Mouse (Mus musculus) retina, adult 2 months (tissue): ENCODE data around the gene Slco2a1.

ENCODE experiments used
- DNase-seq: peaks from one replicate; pipeline ENCODE4 v3.0.0-alpha.2; 2012; ENCODE audit warnings: low read depth, low spot score

Gene Slco2a1

DNA sequence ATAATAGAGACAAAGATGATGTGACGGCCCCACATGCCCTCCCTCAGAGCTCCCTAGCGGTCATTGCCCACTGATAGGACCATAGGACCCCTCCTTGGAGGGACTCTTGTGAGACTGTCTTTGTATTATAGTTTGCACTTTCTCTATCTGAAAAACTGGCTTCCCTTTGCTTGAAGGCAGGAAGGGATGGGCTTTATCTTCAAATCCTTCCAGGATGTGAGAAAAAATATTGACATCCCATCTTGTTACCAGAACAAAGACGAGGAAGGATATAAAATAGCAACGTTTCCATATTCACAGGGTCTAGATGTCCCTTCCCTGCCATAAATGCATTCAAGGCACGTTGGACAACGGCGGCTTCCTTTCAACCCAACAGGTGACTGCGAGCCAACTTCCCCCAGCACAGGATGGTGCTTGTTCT lies 48.5 kb downstream of the Slco2a1 start:
- DNase-seq, result no peak

DNA sequence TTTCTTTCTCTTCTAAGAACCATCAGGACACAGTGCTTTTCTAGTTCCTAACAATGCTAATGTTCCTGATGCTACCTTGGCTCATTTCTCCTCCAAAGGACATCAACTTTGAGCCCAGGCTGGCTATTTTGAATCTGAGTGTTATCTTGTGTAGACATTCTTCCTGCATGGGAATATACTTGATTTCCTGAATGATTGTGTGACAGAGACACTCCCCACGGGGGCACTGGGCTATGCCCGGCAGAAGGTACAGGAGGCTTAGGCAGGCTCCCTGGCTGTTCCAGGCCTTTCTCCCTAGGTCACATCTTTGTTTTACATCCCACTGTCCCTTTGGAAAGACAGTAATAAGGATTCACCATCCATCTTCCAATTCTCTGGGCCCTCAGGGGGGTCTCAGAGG lies 49.8 kb downstream of the Slco2a1 start:
- no peak for DNase-seq

DNA sequence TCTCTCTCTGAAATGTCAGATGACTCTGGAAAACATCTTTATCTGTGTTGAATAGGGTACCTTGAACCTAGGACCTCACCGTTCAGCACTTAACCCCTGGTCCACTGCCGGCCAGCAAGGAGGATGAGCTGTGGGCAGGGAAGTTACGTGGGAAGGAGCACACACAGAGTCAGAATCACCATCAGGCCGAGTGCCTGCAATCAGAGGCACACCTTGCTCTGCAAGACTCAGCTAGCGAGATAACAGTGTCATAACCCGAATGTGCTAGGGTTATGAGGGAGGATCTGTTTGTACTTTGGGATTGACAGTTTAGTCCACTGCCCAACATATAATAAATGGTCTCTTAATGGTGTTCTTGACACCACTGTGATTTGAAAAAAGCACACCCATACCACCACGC lies 50.2 kb downstream of the Slco2a1 start:
- DNase-seq, result no peak

DNA sequence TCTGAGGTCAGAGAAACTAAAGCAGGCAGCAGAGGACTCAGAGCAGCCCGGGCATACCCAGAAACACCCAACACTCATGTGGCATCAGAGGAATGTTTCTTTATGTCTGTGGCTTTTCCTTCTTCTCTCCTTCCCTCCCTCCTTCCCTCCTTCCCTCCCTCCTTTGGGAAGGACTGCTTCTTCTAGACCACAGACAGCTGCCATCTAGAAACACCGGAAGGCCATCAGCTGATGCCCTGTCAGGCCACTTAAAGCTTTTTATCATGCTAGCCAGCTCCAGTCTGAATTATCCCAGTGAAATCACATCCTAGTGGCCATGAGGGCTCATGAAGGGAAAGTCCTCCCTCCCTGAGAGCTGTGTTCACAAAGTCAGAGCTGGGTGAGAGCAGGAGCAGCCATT lies 52.1 kb downstream of the Slco2a1 start:
- no peak for DNase-seq

DNA sequence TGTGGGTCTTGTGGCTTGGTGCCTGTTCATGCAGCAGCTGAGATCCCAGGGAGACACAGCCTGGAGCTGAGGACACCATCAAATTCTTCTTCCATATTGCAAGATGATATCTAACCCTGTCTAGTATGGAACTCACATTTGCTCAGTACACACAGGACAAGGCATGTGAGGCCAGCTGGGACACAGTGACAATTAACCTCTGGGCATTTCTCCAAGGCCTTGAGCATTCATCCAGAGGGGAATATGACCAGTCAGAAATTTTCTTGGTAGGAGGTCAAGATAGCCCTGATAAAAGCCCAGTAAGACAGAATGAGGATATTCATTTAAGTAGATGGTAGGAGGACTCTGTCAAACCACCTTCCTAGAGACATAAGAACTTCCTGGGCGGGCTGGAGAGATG lies 56.9 kb downstream of the Slco2a1 start:
- no peak for DNase-seq

DNA sequence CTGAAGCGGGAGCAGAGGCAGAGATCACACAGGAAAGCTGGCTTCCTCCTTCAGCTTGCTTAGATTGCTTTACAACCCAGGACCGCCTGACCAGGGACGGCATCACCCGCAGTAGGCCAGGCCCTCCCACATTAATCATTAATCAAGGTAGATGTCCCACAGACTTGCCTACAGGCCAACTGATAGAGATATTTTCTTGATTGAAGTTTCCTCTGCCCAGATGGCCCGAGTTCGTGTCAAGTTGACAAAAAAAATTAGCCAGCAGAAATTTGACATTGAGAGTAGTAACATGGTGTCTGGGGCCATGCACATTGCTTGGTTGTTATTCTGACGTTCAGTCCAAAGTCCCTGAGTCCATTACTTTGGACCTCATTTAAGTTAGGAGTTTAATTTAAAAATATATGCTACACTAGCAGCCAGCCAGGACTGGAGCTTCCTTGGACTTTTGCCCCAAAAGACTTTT lies 60.6 kb downstream of the Slco2a1 start:
- DNase-seq, result no peak

DNA sequence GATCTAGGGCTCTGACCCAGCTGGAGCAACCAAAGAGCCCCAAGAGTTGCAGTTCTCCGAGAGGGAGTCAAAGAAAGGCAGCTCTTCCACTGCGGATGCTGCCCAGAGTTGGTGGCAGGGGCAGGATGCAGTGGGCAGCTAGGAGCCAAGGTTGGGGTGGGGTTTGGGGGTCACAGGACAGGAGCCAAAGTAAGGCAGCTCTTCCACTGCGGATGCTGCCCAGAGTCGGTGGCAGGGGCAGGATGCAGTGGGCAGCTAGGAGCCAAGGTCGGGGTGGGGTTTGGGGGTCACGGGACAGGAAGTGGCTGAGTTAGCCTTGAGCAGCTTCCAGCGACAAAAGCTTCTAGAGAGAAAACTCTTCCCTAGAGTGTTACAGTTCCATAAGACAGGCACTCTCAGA lies 65.3 kb downstream of the Slco2a1 start:
- DNase-seq, result no peak

DNA sequence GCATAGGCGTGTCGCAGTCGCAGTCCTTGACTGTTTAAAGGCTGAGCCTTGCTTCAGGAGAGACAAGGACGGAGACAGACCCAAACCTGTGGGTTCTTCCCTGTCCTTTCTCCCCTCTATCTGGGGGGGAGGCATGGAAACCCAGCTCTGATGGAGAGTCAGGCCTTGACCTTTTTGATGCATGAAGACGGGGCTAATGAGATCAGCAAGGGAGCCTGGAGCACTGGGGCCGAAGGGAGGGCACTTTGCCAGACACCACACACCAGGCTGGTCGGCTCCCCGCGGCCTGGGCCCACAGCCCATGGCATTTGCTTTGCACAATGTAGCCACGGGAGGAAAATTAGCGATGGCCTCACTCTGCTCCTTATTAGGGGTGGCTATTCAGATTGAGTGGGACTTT lies 66.5 kb downstream of the Slco2a1 start:
- DNase-seq, result no peak

DNA sequence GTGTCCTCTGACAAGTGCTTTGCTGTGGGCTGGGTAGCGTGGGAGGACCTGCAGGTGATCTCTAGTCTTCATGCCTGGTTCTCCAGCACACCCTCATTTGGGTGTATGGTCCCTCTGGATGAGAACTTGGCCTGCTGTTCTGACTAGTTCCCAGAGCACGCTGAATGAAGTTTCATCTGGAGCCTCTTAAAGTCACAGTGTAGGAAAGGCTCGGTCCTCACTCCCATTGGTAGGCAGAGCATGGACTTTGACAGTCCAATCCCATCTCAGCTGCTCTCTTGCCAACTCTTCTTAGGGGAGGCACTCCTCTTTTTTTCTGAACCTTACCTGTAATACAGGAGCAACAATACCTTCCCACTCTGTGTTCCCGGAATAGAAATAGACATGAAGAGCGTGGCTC lies 67.7 kb downstream of the Slco2a1 start:
- DNase-seq, result no peak

DNA sequence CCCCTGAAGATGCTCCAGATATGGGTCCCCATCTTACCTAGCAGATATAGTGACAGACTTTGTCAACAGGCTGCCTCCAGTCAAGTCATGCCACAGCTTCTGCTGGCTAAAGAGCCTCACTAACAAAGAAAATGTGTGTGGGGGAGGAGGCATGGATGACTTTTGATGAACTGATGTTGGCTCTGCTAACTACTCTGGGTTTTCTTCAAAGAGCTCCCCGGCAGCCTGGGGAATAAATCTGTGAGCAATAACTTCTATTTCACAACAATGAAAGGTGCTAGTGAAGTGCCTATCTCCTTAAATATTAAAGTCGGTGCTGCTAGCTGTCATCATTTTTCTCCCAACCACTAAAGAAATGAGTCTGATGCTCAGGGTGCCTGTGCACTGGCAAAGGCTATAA lies 72.0 kb downstream of the Slco2a1 start:
- DNase-seq, result no peak

DNA sequence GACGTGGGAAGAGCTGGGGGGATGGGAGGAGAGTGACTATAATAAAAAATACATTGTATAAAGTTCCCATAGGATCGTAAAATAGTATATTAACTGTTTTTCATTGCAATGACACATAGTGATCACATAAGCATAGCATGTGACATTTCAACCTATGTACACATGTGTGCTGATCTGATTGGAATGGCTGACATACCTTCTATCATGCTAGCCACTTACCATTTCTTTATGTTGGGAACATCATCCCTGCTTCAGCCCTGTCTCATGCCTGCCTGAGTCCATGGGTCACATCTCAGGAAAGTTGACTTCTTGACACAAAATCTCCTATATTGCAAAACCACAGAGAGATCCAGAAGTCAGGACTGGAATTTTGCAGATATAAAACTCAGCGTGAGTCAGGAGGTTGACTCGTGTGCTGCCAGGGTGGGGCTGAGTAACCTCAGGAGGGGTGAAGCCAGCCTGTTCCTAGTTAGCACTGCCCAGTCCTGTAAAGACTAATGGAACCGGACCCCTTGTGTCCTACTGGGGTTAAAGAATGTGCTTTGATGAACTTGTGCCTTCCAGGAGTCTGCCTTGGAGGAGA lies 73.0 kb downstream of the Slco2a1 start:
- DNase-seq, result no peak

DNA sequence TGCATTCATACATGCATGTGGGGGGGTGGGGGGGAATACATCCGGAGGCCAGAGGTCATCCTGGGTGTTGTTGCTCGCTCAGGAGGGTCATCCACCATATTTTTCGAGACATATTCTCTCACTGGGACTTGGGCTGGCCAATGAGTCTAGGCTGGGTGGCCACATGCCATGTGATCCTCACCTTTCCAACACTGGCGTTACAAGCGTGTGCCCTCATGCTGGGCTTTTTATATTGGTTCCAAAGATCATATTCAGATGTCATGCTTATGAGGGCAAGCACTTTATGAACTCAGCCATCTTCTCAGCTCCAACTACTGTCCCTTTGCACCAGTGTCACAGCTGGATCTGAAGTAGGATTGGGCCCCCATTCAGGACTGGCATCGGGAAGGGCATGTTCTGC lies 75.1 kb downstream of the Slco2a1 start:
- no peak for DNase-seq

DNA sequence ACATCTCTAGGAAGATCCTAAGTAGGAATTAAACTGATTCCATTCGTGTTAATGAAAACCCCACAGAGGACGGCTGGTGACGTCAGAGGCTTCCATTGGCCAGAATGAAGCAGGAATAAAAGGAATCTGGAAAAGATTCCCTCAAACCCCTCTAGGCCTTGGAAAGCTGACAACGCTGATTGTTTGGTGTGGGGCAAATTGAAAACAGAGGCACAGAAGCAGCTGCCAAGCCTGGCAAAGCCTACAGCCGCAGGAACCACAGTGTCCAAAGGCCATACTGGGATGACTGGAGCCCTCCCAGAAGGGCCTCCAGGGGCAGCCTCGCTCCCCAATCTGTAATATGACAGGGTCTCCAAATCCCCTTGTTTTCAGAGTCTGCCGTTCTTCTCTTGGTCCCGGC lies 78.3 kb downstream of the Slco2a1 start:
- no peak for DNase-seq

DNA sequence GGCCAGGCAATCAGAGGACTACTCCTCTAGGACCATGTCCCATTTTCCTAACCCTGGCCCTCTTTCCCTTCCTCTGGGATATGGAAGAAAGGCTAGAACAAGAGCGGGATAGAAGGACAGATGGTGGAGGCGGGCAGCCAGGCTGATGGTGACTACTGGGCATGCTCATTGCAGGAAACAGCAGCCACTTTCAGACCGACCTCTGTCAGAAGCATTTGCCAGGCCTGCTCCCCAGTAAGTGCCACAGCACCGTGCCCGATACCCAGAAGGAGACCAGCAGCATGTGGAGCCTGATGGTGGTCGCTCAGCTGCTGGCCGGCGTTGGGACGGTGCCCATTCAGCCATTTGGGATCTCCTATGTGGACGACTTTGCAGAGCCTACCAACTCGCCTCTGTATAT lies 79.1 kb downstream of the Slco2a1 start:
- no peak for DNase-seq

DNA sequence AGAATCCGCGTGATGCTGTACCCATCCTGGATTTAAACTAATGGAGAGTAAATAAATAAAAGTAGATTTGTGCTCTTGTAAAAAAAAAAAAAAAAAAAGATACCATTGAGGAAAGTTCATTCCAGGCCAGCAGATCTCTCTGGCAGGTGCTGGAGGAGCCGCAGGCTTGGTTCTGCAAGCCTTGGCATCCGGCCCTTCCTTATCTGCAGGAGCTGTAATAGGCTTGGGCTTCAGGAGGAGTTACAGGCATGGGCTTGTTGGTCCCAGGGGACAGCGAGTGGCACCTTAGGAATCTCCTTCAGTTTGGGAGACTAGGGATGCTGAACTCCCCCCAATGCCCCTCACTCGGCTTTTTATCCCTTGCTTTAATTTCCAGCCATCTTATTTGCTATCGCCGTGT lies 80.3 kb downstream of the Slco2a1 start:
- DNase-seq, result no peak

DNA sequence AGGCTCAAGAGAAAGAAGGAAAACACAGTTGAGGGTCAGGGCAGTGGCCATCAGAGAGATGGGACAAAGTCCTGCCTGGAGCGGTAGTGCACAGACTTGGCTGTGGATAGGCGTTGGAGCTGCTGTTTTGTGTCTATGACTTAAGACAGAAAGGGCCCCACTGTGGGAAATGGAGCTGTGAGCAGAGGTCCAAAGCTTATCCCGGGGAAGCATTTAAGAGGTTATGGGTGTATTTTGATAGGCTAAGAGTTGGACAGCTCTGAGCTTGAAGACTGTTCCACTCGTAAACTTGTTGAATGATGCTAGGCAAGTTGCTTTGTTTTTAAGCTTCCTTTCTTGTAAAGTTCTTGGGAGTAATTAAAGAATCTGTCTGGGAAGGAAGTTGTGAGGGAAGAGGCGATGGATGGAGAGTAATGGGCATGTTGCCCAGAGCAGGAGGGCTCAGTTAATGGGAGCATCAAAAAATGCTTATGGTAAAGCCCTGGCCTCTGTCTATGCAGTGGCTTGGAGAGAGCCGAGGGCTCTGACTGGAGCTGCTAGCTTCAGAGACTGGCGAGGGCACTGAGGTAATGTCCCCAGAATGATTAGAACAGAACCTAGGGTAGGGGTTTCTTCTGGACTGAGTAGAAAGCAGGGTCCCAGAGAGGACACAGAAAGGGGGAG lies 83.2 kb downstream of the Slco2a1 start:
- no peak for DNase-seq

DNA sequence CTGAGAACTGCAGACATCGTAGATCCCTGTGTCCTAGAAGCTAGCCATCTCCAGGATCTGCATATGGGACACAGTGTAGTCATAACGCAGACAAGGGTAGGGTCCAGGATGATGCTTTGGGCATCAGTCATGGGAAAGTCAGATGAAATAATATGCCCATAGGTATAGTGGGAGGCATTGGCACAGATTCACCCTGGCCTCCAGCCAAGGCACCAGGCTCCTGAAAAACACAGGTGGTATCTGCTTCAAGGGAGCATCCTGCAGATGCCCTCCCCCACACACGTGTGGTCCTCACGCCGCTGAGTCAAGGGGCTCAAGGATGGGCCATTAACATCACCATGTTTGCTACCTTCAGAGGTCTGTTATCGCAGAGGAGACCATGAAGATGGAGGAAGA lies 83.7 kb downstream of the Slco2a1 start:
- no peak for DNase-seq

DNA sequence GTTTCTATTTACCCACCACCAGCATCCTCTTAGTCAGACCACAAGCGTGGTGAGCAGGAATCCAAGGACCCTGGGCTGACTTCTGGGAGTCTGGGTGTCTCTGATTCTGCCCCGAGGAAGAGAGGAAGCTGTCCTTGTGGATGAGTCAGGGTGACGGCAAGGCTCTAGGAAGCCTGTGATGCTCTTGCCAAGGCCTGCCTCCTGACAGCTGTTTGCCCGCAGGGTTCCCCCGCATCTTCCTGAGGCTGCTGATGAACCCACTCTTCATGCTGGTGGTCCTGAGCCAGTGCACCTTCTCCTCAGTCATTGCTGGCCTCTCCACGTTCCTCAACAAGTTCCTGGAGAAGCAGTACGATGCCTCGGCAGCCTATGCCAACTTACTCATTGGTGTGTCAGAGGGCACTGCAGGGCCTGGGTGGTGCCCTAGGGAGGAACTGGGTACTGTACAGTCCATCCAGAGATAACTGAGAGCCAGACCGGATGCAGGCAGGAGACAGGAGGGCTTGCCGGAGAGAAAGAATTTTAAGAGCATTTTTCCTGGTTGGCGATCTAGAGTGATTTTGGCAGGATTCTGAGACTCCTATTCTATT lies 84.5 kb downstream of the Slco2a1 start:
- DNase-seq, result no peak

DNA sequence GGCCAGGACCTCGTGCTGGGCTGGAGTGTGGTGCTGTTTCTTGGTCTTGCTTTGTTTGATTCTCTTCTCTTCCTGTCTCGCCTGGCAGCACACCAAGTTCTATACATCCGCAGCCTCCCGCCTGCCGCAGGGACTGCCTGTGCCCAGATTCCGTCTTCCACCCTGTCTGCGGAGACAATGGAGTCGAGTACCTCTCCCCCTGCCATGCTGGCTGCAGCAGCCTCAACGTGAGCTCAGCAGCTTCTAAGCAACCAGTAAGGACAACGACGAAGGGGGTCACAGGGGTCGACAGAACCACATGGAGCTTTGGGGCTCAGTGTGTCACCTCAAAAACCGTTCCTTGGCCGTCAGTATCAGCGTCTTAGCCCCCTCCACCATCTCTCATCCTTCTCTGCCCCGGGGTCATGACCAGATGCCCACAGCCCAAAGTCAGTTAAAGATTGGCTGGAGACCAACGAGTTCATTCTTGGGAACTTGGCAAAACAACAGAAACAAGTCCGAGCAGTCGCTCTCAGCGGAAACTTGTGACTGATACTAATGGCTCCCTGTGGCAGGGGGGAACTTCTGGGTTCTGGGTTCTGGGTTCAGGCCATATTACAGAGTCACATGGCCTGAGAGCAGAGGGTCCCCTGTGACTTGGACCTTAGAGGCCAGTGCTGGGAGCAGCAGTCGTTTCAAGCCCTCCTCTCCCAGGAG lies 88.5 kb downstream of the Slco2a1 start:
- DNase-seq, result no peak

DNA sequence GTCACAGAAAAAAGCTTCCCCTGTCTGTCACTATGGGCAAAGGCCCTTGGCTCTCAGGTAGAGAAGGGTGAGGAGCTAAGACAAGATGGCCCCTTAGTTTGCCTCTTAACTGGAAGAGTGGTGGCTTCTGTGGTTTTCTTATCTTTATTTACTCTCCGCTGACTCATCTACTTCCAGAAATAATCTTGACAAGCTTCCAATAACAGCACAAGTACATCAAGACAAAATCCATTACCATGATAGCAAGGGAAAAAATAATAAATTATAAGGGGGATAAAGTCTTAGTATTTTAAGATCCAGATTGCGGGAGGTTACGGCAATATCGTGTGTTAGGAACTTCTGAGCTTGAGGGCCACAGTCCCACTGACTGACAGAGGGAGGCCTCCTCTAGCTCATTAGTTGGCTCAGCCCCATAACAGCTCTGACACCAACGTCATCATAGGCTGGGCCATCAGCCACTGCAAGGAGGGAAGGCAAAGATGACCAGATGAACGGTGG lies 89.7 kb downstream of the Slco2a1 start:
- DNase-seq, result no peak

DNA sequence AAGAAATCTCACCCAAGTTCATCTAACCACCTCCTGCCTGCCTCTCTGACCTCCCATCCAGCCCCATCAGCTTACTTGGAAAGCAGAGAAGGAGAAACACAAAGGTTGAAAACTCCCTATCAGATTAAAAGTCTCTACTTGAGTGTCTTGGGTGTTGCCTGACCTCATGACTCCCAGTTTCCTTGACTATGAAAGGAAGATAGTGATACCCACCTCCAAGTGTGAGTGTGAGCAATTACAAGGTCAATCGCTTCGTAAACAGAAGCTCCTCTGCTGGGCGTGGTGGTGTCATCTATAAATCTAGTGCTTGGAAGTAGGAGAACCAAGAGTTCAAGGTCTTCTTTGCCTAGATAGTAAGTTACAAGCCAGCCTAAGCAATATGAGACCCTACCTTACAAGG lies 91.7 kb downstream of the Slco2a1 start:
- no peak for DNase-seq

DNA sequence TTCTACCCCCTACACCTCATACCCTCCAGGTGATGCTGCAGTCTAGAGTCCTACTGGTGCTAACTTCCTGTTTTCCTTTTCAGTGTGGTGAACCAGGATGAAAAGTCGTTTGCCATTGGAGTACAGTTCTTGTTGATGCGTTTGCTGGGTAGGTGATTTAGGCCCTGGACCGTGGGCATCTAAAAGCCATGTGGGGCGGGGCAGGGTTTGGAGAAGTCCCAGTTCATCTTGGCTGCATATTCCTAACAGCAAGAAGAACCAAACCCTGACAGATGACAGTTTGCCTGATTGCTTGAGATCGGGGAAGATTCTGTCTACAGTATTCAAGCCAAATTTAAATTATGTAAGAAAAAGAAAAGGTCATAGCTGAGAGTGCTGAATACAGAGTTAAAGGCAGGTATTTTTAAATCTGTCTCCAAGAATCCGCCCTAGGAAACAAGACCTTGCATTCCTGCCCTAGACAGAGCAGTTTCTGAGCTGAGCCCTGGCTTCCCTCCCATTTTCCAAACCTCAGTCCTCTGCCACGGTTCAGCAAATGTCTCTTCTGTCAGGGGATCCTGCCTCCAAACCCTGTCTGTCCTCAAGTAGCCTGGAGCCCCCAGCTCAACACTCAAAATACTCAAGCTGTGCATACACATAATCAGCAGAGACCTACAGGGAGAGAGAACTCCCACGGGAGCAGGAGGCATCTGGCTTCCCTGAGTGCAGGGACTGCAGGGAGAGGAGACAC lies 93.9 kb downstream of the Slco2a1 start:
- no peak for DNase-seq
